Mouse (Mus musculus): ENCODE results near the gene Cpa4.
A peak's percentile ranks its signal among the peaks of the same experiment; 100 is the strongest.

Cpa4 gene

DNA sequence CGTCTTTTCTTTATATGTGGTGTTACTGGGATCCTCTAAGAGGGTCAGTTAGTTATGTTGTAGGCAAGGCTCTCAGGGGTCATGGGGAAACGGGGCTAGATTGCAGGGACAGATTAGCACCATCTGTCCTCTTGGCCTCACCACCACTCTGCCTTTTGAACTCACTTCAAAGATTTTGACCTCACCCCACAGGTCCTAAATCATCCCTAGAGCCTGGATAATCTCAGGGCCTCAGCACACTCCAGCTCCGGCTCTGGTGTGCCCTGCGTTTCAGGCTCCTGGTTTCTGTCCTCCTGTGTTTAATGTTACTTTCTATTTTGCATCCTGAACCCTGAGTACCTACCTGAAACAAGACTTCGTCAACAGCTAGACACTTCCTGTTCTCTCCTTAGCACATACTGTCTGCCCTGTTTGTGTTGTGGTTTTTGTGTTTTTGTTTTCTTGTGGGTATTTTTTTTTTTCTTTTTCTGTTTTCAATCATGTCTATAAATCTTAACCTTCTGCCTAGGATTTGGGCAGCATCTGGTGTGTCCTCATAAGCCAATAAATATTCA is 23.8 kb downstream of the Cpa4 start:
- no peak for DNase-seq (ENCODE audit: low spot score)

DNA sequence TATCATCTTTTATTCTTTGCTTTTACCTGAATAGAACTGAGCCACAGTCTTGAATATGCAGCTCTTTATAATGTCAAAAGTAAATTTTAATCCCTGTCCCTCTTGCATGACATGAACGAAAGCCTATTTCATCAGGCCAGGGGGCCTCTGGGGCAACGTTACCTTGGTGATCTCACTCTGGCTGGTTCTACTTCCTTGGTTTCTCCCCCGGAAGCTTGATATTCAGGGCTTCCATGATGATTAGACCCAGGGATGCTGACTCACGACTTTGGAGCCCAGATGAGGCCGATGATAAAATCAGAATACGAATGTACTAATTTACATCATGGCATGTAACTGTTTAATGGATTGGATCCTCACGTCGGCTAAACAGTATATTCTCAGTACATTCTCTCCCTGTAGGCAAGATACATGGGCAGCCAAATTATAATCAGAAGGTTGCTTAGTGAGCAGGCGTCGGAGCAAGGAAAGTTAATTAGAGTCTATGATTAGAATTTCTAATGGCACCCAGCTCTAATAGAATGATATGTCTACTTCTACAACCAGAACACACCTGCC is 24.3 kb downstream of the Cpa4 start:
- no peak for DNase-seq (ENCODE audit: low spot score)

DNA sequence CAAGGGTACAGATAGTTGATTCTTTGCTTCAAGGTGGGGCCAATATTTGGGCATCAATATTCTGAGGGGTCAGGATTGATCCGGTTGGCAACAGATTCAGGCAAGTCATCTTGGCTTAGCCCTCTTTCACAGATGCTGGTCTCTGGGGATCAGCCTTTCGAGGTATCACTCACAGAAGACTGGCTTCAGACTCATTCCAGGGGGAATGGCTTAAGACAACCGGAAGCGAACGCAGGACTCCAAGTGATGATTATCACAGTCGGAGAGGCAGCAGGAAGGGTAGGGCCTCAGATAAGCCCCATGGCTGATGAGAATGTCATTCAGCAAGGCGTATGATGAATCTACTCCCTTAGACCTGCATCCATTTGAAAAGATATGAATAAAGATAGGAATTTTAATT is 26.2 kb downstream of the Cpa4 start:
- DNase-seq (ENCODE audit: low spot score), result no peak

DNA sequence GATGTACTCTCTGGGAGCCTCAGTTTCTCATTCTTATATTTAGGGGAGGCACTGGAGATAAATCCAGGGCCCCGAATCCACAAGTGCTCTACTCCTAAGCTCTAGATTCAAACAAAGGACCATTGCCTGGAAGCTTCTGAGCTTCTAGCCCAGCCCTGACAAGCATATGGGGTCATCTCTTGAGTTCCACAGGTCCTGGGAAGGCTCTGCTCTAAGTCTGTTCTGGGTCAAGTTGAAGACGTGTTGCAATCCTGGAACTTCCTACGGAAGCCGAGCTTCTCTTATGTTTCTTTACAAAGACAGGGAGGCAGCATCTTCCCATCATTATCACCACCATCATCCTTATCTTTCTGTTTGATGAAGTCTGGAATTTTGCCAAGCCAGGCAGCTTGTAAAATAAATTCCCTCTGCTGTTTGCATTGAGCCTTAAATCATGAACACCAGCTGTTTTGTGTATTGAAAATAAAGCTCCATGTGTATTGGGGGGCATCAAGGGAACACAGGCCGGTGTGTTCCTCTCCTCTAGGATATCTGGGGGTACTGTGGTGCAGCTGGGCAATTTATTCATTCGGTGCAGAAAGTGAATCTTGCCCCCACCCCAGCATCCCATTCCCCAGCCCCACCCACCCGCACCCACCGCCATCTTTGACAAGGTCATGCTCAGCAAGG is 28.2 kb downstream of the Cpa4 start:
- no peak for DNase-seq (ENCODE audit: low spot score)

DNA sequence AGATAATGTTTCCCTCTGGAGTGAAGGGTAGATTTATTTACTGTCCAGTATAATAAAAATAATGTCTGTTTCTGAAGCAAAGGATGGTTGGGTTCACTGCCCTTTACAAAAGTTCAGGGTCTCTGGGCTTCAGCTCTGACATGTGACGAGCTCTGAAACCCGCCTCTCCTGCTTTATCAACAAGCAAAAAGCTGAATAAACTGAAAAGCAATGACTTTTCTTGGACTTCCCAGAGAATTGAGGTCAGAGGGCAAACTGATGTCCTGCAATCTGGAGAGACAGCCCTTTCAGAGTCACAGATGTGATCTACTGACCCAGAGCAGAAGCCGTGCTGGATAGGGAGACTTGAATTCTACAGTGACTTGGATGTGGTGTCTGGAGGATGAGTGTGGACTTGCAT is 31.9 kb downstream of the Cpa4 start:
- no peak for DNase-seq (ENCODE audit: low spot score)

DNA sequence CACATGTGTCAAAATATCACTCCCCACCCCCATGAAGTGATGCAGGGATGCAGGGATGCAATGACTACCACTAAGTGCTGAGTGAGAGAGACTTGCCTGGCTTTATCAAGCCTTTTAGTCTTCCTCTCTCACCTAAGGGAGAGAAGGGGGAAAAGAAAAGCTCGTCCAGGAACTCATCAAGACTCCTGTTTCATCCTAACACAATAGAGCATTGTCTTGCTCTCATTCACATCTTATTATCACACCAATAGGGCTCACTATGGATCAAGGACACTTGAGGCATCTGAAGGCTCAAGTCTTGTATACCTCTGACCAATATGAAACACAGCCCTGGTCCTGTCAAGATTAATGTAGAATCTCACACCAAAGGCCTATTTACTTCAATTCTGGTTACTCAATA is 32.8 kb downstream of the Cpa4 start:
- DNase-seq (ENCODE audit: low spot score), result no peak

DNA sequence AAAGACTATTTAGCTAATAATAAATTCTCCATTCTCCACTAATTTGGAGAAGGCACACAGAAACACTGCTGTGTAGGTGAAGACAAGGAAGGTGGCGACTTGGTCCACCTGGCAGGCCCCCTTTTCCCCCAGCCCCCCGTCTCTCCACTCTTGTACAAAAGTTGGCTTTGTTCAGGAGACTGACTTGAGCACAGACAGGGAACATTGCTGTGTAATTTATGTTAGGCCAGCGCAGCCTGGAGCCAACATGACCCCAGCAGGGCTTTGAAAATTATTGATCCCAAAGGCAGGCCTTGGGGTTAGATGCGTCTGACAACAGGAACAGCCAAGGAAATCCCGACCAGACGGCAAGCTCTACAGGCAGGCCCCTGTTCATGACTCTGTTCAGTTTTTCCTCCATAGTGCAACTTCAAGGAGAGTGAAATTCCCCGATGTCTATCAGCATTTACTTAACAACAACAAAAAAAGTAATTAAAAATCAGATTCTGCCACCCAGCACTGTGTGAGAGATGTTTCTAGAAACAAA is 36.2 kb downstream of the Cpa4 start:
- no peak for DNase-seq (ENCODE audit: low spot score)

DNA sequence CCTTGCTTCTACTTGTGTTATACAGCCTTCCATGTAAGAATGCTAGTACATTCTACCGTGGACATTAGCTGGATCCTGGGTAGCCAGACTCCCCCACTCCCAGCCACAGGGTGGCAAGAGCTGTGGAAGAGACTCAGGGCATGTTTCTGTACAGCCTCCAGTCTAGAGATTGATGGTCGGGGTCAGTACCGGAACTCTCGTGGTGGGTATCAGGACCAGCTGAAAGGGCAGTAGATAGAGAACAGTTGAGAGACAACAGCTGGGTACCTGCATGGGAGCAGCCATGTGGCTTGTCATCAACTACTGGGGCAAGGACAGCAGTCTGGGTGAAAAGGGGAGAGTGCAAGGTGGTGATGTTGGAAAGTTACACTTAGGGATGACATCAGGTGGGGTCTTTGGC is 36.9 kb downstream of the Cpa4 start:
- no peak for DNase-seq (ENCODE audit: low spot score)

DNA sequence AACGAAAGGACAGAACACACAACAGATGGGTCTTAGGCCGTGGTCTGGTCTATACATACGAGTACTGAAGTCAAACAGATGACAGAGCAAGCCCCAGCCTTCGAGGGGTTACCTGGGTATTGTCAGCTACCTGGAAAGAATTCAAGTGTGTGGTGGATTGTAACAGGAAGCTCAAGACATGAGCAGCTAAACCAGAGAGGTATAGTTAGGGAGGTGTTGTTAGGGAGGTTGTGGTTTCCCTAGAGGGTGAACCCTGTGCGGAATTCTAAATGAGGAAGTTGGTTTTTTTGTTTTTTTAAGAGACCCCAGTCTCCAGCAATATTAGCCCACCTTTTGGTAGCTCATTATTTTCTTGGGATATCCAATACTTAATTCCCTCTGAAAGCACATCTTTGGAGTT is 37.5 kb downstream of the Cpa4 start:
- no peak for DNase-seq (ENCODE audit: low spot score)

DNA sequence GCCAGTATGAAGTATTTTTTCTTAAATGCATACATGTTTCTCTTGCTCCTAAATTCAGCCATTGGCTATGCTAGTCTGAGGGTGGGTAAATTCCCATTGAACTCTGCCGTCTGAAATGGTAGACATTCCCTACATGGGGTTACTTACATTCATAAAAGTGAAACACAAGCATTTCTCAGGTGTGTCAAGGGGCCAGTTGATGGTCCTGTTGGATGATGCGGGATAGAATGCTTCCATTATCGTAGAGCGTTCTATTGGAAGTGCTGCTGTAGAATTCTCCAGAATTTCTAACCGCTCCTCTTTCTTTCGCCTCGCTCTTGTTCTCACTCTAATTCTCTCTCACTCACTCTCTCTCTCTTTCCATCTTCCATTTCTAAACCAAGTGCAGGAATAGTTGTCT is 42.5 kb downstream of the Cpa4 start, which contains the start of gene Cpa5:
Cpa5 (plus strand) TSS at position 301 of the 400 bp plus-strand sequence.
- no peak for DNase-seq (ENCODE audit: low spot score)

DNA sequence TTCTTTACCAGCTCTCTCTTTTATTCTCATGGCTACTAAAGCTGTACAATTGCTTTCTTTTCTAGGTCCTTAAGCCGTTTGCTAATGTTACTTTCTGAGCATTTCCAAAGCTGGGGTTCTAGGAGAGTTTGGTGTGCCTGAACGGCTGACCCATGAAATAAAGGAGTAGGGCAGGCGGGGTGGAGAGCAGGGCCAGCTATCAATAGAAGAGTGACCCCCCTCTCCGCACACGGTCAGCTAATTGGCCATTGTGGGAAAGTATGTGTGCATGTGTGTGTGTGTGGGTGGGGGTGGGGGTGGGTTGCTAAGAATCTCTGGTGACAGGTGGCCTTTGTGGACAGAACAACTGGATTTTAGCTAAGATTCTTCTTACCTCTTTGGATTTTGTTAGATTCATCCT is 43.0 kb downstream of the Cpa4 start:
- DNase-seq (ENCODE audit: low spot score), result peak; percentile 41

DNA sequence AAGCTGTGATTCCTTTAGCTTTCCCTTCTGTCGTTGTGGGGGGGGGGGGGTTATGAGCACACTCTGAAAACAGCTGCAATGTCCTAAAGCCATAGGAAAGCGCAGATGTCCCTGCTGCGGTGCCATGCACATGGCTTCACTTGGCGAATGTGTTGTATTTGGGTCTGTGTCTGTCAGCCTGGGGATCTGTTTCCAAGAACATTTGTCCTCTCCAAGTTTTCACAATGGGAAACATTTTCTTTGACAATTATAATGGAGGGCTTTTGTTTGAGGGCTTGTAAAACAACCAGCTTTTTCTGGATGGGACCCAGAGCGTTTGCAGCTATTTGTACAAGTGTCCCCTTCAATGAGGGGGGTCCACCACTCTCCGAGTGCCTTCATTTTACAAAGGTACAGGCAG is 46.1 kb downstream of the Cpa4 start:
- no peak for DNase-seq (ENCODE audit: low spot score)

DNA sequence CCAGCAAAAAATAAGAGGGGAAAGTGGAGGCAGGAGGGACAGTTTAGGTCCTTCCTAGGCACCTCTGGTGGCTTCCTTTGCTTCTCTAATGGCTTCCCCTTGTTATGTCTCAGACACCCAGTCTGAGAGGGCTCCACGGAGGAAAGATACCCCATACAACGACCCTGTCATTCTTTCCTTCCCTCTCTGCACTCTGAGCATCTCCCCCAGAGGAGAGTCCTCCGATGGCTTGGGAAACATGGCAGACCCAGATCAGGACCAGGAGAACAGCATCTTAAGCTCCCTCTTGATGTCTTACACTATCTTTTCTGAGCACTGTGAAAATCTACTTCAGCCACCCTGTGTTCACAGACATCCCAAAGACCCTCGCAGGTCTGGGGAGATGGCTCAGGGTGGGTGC is 47.6 kb downstream of the Cpa4 start:
- no peak for DNase-seq (ENCODE audit: low spot score)

DNA sequence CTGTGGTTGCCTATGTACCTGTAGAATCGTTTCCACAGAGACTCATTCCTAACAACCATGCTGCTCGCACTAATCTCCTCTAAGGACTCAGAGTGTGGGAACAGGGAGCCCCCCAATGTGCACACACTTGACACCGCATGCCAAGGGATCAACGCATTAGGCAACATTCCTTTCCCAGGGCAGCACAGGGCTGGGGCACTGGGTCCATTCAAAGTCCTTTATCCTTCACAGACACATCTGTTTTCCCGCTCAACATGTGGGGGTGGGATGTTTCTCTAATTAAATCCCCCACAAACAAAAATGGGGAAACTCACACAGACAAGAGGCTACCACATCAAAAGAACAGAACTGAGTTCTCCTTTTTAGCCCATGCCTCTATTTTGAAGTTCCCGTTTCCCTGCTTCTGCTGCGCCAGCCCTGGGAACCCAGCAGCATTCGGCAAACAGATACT is 48.3 kb downstream of the Cpa4 start:
- peak; percentile 47 for DNase-seq (ENCODE audit: low spot score)

DNA sequence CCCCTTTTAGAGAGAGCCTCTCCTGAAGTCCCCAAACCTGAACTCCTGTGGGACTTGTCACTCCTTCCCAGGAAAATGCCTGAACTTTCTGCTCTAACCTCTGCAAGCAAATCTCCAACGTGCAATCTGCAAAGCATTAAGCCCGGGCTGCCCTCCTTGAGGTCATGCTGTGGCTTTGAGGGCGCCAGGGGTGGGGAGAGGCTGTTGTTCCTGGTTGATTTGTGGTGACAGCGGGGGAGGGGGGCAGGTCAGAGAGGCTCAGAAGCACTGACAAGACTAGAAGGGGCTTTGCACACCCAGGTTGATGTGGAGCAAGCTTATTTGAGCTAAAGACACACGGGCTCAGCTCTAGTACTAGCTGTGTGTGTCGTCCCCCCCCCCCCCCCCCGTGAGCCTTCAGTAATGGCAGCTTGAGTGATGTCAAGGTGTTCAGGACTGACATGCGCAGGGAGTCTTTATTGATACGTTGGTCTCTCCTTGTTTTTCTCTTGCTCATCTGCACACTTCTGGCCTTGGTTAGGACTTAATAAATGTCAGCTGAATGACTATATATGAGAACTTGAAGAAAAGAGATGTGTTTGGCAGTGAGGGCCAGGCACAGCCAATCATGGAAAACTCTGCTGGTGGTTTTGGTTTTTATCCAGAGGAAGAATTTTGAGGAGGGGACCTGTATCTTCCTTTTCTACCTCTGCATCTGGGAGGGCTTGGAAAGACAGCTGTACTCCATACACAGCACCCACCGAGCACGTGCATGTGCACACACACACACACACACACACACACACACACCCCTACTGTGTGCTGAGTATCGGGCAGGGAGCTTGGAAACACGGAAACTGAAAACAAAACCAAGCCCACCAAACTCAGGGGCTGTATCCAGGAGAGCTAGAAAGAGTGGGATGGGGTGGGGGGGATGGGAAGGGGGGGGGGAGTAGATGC is 49.1 kb downstream of the Cpa4 start:
- DNase-seq (ENCODE audit: low spot score), result peak; percentile 66

DNA sequence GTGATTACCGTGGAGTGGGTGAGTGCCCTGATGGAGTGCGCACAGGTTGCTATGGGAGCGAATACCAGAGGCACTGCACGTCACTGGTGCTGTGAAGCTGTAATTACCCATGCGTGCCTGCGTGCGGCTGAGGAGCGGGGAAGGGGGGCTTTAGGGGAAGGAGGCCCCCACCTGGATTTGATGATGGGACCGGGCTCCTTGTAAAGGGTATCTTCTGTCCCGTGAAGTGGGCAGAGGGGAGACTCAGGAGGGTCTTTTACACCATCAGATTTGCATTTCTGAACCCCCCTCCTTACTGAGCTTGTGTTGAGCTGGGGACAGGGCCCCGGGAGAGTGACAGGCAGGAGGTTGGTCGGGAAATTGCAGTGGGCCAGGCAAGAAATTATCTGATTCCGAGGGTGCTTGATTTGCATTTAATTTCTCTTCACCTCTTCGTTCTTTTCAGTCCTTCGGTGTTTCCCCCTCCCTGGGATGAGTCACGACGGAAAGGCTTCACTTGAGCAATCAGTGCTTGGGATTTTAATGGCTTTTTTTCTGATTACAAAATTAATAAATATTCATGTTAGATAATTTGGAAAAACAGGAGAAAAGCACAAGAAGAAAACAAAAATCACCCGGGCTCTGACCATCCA is 49.9 kb downstream of the Cpa4 start:
- peak; percentile 73 for DNase-seq (ENCODE audit: low spot score)

DNA sequence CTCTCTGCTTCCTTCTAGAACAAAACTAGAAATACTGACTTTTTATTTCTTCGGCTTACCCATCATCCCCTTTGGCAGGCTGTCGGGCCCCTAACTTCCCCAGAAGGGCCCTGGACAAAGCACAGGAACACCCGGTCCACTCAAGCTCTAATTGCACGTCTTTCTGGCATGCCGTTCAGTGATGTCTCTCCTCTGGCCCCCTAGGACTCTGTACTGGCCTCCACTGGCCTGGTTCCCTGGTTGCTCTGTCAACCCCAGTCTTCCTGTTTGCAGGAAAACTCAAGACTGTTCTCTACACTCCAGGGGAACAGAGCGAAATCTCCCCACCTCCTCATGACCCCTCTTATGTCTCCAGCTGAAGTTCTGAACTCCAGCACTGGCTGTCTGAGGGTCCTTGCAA is 50.6 kb downstream of the Cpa4 start:
- DNase-seq (ENCODE audit: low spot score), result peak; percentile 24

DNA sequence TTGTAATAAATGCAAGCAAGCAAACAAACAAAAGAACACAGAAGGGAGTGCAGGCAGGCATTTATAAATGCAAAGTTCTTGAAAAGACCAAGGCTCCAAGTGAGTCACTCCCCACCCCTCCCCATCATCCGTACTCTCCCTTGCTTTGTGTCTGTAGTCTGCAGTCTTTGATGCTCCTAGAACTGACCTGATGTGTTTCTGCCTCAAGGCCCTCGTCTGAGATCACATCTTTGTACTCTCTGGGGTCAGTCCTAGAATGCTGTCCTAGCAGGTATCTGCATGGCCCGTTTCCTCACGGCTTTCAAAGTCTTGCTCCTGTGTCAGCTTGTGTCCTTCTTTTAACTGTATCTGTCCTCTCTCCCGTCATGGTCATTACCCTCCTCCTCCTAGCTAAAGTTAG is 51.4 kb downstream of the Cpa4 start:
- no peak for DNase-seq (ENCODE audit: low spot score)

DNA sequence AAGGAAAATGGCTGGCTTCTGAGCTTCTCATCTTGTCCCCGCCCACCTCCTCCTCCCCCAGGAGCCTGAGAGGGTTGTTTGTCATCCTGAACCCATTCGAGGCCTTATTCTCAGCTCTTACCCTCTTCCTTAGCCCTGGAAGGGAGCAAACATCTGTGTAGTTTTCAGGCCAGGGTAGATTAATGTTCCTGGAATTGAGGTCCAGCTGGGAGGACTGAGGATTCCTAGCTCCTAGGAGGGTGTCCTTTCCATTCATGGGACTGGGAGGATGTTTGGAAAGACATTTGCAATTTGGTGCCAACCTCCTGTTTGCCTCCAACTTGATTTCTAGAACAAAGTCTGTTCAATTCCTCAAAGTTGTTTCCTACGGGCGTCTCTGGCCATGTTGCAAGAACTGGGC is 52.4 kb downstream of the Cpa4 start:
- no peak for DNase-seq (ENCODE audit: low spot score)

DNA sequence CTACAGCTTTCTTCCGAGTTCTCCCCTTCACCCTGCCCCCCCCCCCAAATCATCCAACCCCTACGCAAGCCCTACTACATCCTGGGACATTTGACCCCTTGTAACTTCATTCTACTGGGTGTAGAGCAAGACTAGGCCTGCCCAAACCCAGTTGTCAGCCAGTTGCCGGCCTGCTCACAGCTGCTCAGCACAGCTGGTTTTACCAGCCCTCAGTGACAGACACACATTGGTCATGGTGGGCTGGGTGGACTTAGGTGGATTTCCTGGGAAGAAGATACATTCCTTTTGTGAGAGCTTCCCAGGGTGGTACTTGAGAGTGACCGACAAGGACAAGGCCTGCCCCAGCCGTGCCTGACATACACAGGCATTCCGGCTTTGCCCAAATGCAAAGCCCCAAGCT is 52.8 kb downstream of the Cpa4 start:
- DNase-seq (ENCODE audit: low spot score), result no peak

DNA sequence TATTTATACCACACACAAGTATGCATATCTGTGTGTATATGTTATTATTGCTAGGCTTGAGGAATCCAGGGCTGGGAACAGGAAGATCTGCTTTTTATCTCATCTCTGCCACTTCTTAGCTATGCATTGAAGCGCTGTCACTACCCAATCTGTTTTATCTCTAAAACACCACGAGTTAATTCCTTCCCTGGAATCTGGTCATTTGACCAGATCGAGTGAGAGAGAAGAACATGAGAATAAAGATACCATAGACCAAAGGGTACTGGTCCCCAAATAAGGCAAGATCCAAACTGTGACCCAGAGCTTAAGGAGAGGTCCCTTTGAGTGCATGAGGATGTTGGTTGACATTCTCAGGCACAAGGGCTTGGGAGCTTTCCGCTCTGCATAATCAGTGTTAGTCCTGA is 53.8 kb downstream of the Cpa4 start:
- no peak for DNase-seq (ENCODE audit: low spot score)

DNA sequence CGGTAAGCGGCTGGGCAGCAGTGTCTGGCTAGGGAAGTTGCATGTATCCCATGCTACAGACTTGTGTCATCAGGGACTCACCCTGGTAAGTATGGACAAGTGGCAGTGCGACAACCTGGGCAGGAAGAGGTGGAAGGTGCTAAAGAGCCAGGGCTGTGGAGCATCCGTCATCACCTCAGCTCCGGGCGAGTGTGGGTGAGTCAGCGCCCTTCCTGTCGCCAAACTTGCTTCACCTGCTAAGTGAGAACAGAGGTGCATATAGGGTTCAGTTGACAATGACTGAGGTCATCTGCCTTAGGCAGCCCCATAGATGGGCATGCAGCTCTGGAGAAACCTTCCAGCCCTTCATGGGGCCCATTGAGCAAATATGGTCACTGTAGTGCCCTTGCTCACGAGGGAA is 56.6 kb downstream of the Cpa4 start:
- no peak for DNase-seq (ENCODE audit: low spot score)

All from retina, embryonic 14.5 days (tissue).